17 mouse cellular contexts compared by ENCODE assay signal in the genomic region with DNA sequence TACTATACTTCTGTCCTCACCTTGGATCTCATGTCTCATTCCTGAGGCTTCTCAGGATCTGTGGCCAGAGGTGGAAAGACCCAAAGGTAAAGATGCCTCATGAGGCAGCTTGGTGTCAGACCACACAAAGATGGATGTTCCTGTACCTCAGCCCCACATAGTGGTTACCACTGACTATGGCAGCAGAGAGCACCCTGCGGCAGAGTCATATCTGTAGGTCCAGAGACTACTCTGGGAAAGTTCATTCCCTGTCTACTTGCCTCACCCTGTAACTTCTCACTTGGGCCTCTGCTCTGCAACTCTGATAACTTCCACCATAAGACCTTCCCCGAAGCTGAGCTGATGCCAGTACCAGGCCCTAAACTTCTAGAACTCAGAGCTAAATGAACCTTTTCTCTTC.
"Had no signal": no experiment of that assay in that cellular context is flagged by ENCODE, and none has a peak within 500 bp of the region (broad histone marks: within the 10 kb centered on the region; RNA-seq: fewer than 3 reads in every experiment).

No protein-coding gene starts in this region.

- ATAC-seq: intestine, embryonic 16.5 days; midbrain, embryonic 16.5 days had no signal

- DNase-seq: kidney, adult 8-10 months; kidney, postnatal 25 days; layer of hippocampus, adult 9-11 months; layer of hippocampus, postnatal 36 days; lung, embryonic 14.5 days; lung, postnatal 10 days; lung, postnatal 4 days; right cerebral cortex, postnatal 14 days; thymus, adult 2 months; thymus, postnatal 36 days had no signal

- H3K27ac ChIP-seq: limb, embryonic 15.5 days; midbrain, embryonic 12.5 days; neural tube, embryonic 13.5 days; stomach, embryonic 15.5 days had no signal

- H3K9ac ChIP-seq: limb, embryonic 15.5 days; lung, embryonic 14.5 days; midbrain, embryonic 12.5 days; neural tube, embryonic 13.5 days; stomach, embryonic 15.5 days had no signal

- H3K36me3 ChIP-seq: limb, embryonic 15.5 days; midbrain, embryonic 12.5 days; neural tube, embryonic 13.5 days; stomach, embryonic 15.5 days had no signal

- H3K4me1 ChIP-seq: limb, embryonic 15.5 days; midbrain, embryonic 12.5 days; neural tube, embryonic 13.5 days had no signal

- H3K9me3 ChIP-seq: limb, embryonic 15.5 days; stomach, embryonic 15.5 days had no signal

- H3K27me3 ChIP-seq: limb, embryonic 15.5 days; midbrain, embryonic 12.5 days; neural tube, embryonic 13.5 days; stomach, embryonic 15.5 days had no signal

- H3K4me3 ChIP-seq: limb, embryonic 15.5 days; megakaryocyte, embryonic 14.5 days; midbrain, embryonic 12.5 days; neural tube, embryonic 13.5 days; stomach, embryonic 15.5 days had no signal

- H3K4me2 ChIP-seq: limb, embryonic 15.5 days; lung, embryonic 14.5 days; midbrain, embryonic 12.5 days; neural tube, embryonic 13.5 days; stomach, embryonic 15.5 days had no signal
